Mouse (Mus musculus): ENCODE results near the gene Ahcy. TPM values are rescaled to one million over a fixed set of nuclear protein-coding genes. Genes with fewer than 3 reads are reported as not detected.

Ahcy gene
- polyA plus RNA-seq, 1 experiment = 73.0 TPM

GRCm38 (mm10) chr2:155090909-155091742 lies 16.8 kb upstream of the Ahcy start:
- peak; percentile 30 for DNase-seq (ENCODE audit: low read depth)
- TF ChIP-seq POLR2A (IDR thresholded peaks at IDR 0.05; ENCODE audit: borderline replicate concordance, extremely low read depth, insufficient read depth, insufficient read length, poor library complexity, severe bottlenecking) (no peak), CTCF (IDR thresholded peaks at IDR 0.05; ENCODE audit: borderline replicate concordance, extremely low read depth, insufficient read depth, insufficient read length) (no peak)

GRCm38 (mm10) chr2:155088264-155088663 lies 14.0 kb upstream of the Ahcy start:
- DNase-seq (ENCODE audit: low read depth) = no peak
- TF ChIP-seq CTCF (IDR thresholded peaks at IDR 0.05; ENCODE audit: borderline replicate concordance, extremely low read depth, insufficient read depth, insufficient read length) (no peak), POLR2A (IDR thresholded peaks at IDR 0.05; ENCODE audit: borderline replicate concordance, extremely low read depth, insufficient read depth, insufficient read length, poor library complexity, severe bottlenecking) (no peak)

- TF ChIP-seq POLR2A (IDR thresholded peaks at IDR 0.05; ENCODE audit: borderline replicate concordance, extremely low read depth, insufficient read depth, insufficient read length, poor library complexity, severe bottlenecking) = no peak
- no peak for TF ChIP-seq CTCF (IDR thresholded peaks at IDR 0.05; ENCODE audit: borderline replicate concordance, extremely low read depth, insufficient read depth, insufficient read length)
- DNase-seq (ENCODE audit: low read depth) = no peak
Measured at GRCm38 (mm10) chr2:155086328-155086727, 12.0 kb upstream of the Ahcy start.

- DNase-seq (ENCODE audit: low read depth) = no peak
- TF ChIP-seq CTCF (IDR thresholded peaks at IDR 0.05; ENCODE audit: borderline replicate concordance, extremely low read depth, insufficient read depth, insufficient read length) = no peak
- TF ChIP-seq POLR2A (IDR thresholded peaks at IDR 0.05; ENCODE audit: borderline replicate concordance, extremely low read depth, insufficient read depth, insufficient read length, poor library complexity, severe bottlenecking) = no peak
Measured at GRCm38 (mm10) chr2:155084546-155084945, 10.2 kb upstream of the Ahcy start.

GRCm38 (mm10) chr2:155082121-155082803 lies 8.0 kb upstream of the Ahcy start:
- DNase-seq (ENCODE audit: low read depth) = peak; percentile 57
- peak; percentile 72 for TF ChIP-seq CTCF (IDR thresholded peaks at IDR 0.05; ENCODE audit: borderline replicate concordance, extremely low read depth, insufficient read depth, insufficient read length)
- no peak for TF ChIP-seq POLR2A (IDR thresholded peaks at IDR 0.05; ENCODE audit: borderline replicate concordance, extremely low read depth, insufficient read depth, insufficient read length, poor library complexity, severe bottlenecking)

GRCm38 (mm10) chr2:155081056-155081455 lies 6.8 kb upstream of the Ahcy start:
- TF ChIP-seq CTCF (IDR thresholded peaks at IDR 0.05; ENCODE audit: borderline replicate concordance, extremely low read depth, insufficient read depth, insufficient read length) (no peak), POLR2A (IDR thresholded peaks at IDR 0.05; ENCODE audit: borderline replicate concordance, extremely low read depth, insufficient read depth, insufficient read length, poor library complexity, severe bottlenecking) (no peak)
- no peak for DNase-seq (ENCODE audit: low read depth)

GRCm38 (mm10) chr2:155080179-155080530 lies 5.9 kb upstream of the Ahcy start:
- TF ChIP-seq CTCF (IDR thresholded peaks at IDR 0.05; ENCODE audit: borderline replicate concordance, extremely low read depth, insufficient read depth, insufficient read length) = no peak
- TF ChIP-seq POLR2A (IDR thresholded peaks at IDR 0.05; ENCODE audit: borderline replicate concordance, extremely low read depth, insufficient read depth, insufficient read length, poor library complexity, severe bottlenecking) = no peak

GRCm38 (mm10) chr2:155079500-155080178 lies 5.3 kb upstream of the Ahcy start:
- no peak for TF ChIP-seq CTCF (IDR thresholded peaks at IDR 0.05; ENCODE audit: borderline replicate concordance, extremely low read depth, insufficient read depth, insufficient read length)
- TF ChIP-seq POLR2A (IDR thresholded peaks at IDR 0.05; ENCODE audit: borderline replicate concordance, extremely low read depth, insufficient read depth, insufficient read length, poor library complexity, severe bottlenecking) = no peak
- peak; percentile 11 for DNase-seq (ENCODE audit: low read depth)

More at GRCm38 (mm10) chr2:155080179-155080530, 5.9 kb upstream of the Ahcy start:
- no peak for DNase-seq (ENCODE audit: low read depth)

GRCm38 (mm10) chr2:155075649-155076048 lies 1.4 kb upstream of the Ahcy start:
- DNase-seq (ENCODE audit: low read depth) = no peak
- TF ChIP-seq CTCF (IDR thresholded peaks at IDR 0.05; ENCODE audit: borderline replicate concordance, extremely low read depth, insufficient read depth, insufficient read length) (no peak), POLR2A (IDR thresholded peaks at IDR 0.05; ENCODE audit: borderline replicate concordance, extremely low read depth, insufficient read depth, insufficient read length, poor library complexity, severe bottlenecking) (no peak)

GRCm38 (mm10) chr2:155074766-155075330 lies 551 bp upstream of the Ahcy start:
- DNase-seq (ENCODE audit: low read depth) = no peak
- no peak for TF ChIP-seq CTCF (IDR thresholded peaks at IDR 0.05; ENCODE audit: borderline replicate concordance, extremely low read depth, insufficient read depth, insufficient read length)
- TF ChIP-seq POLR2A (IDR thresholded peaks at IDR 0.05; ENCODE audit: borderline replicate concordance, extremely low read depth, insufficient read depth, insufficient read length, poor library complexity, severe bottlenecking) = no peak

GRCm38 (mm10) chr2:155073347-155073746 lies 950 bp downstream of the Ahcy start:
- no peak for DNase-seq (ENCODE audit: low read depth)
- TF ChIP-seq CTCF (IDR thresholded peaks at IDR 0.05; ENCODE audit: borderline replicate concordance, extremely low read depth, insufficient read depth, insufficient read length) = no peak
- TF ChIP-seq POLR2A (IDR thresholded peaks at IDR 0.05; ENCODE audit: borderline replicate concordance, extremely low read depth, insufficient read depth, insufficient read length, poor library complexity, severe bottlenecking) = no peak

Measured in brain, embryonic 14.5 days (tissue).